Mouse (Mus musculus) C2C12 (cell line): Measurements from ENCODE around the gene Cux2.

Experiments used
- CEBPB ChIP-seq: IDR thresholded peaks from one replicate; pipeline ENCODE4 v1.6.1; 2011; ENCODE audit warnings: low read depth, mild to moderate bottlenecking, control low read depth, moderate library complexity
- CTCF ChIP-seq: IDR thresholded peaks from one replicate; pipeline ENCODE4 v1.5.1; 2011; ENCODE audit not compliant: control insufficient read depth, insufficient read depth, insufficient read length
- MYOG ChIP-seq: IDR thresholded peaks from one replicate; pipeline ENCODE4 v1.6.1; 2011; ENCODE audit not compliant: control insufficient read depth, insufficient read length; ENCODE audit errors: extremely low read depth

- TF ChIP-seq CTCF, result no peak
- no peak for TF ChIP-seq CEBPB
- TF ChIP-seq MYOG, result no peak
Observed at GRCm38 (mm10) chr5:122015149-122015548, 34.8 kb downstream of the Cux2 start.
